Mouse (Mus musculus): ENCODE data around the gene Tspan18.

Gene Tspan18

GRCm38 (mm10) chr2:93177668-93178312 lies 156.5 kb downstream of the Tspan18 start:
- DNase-seq: no peak

GRCm38 (mm10) chr2:93176871-93177667 lies 157.2 kb downstream of the Tspan18 start:
- DNase-seq: no peak

DNA sequence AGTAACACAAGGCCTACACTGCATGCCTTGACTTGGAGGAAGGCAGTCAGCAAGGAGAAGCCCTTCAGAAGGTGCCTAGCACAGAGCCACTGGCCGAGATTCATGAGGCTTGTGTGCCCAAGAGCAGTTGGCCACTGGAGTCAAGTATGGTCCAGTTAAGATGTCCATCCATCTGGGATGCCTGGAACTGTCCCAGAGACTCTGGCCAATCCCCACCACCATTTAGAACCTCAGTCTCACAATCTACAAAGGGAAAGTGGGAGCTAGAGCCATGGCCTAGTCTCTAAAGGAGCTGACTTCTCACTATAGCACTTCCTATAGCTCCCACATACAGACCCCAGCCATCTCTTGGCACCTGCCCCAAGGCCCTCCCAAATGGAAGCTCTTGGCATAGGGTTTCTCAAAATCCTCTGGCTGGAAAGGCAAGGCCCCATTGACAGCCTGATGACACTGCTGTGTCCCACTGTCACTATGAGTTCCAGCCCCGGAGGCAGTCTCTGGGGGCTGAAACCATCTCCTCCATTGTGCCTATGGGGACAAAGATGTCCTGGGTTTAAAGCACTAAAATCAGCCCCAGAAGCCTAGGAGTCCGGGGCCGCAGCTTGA lies 158.0 kb downstream of the Tspan18 start:
- no peak for DNase-seq

DNA sequence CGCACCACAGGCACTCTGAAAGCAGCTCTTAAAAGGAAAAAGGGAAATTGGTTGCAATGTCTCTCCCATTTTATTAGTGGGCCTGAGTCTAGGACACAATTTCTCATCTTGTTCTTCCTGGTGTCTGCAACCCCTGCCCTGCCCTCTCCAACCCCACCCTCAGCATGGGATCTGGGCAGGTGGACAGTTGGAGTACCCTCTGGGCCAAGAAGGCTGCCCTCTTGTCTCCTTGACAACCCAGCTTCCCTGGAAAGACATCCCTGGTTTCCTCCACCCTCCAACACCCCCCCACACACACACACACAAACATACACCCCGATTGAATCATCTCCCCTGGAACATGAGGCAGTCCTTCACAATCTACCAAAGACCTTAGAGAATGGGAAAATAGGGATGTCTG lies 158.6 kb downstream of the Tspan18 start:
- no peak for DNase-seq

GRCm38 (mm10) chr2:93175278-93175677 lies 159.0 kb downstream of the Tspan18 start:
- DNase-seq: peak; percentile 44

DNA sequence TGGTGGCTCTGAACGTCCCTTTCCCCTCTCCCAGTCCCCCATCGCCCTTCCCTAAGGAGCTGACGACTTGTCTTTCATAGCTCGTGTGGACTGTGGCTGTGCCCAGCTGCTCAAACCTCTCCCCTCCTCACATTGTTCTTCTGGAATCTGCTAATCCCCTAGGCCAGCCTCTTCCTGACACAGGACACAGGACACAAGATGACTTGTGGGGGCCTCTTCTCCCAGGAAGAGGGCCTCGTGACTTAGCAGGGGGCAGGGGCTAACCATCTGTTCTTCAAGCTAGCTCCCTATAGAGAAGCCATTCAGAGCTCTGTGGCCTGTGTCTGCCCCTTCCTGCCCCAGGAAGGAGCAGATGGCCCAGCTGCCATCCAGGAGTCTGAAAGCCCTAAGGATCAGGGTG lies 160.1 kb downstream of the Tspan18 start:
- DNase-seq: no peak

- DNase-seq: no peak
These were observed 161.8 kb downstream of the Tspan18 start for GRCm38 (mm10) chr2:93172460-93172859.

GRCm38 (mm10) chr2:93171929-93172328 lies 162.4 kb downstream of the Tspan18 start:
- DNase-seq: no peak

DNA sequence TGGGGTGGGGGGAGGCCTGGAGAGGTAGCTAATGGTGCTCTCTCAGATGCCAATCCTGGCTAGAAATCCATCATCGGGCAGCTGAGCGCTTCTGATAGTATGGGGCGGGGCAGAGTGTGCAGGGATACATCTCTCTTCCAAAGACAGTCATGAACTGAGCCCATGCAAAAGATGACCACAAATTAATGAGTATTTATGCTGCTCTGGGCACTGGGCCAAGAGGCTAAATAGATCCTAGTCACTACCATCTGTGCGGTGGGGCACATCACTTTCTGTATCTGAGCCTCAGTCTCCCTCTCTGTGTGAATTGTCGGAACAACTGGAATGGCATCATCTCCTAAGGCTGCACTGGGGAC lies 163.5 kb downstream of the Tspan18 start:
- DNase-seq: no peak

DNA sequence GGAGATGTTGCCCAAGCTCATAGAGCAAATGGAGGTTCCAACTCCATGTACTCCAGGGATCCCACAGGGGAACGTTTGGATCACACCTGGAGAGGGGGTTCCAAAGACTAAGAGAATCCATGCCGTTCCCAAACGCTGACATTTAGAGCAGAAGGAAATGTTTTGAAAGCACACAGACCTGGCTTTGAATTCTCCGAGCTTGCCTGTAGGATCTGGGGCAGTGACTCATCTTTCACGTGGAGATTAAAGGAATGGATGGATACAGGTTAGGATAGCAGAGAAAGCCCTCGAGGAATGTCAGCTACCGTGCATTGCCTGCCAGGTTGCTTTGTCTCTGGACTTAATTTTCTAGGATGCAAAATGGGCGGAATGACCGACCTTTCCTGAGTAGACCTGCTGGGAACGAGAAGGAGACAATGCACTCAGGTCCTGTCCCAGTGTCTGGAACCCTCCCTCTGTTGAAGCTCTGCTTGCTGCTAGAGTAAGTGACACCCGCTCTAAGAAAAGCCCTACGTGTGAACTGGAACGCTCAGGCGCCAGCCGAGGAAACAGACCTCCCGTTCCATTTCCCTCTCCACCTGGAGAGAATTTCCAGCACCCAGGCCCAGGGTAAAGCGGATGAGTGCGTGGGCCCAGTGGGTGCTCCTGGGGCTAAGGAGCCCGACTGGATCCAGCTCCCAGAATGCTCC lies 164.0 kb downstream of the Tspan18 start:
- DNase-seq: no peak

DNA sequence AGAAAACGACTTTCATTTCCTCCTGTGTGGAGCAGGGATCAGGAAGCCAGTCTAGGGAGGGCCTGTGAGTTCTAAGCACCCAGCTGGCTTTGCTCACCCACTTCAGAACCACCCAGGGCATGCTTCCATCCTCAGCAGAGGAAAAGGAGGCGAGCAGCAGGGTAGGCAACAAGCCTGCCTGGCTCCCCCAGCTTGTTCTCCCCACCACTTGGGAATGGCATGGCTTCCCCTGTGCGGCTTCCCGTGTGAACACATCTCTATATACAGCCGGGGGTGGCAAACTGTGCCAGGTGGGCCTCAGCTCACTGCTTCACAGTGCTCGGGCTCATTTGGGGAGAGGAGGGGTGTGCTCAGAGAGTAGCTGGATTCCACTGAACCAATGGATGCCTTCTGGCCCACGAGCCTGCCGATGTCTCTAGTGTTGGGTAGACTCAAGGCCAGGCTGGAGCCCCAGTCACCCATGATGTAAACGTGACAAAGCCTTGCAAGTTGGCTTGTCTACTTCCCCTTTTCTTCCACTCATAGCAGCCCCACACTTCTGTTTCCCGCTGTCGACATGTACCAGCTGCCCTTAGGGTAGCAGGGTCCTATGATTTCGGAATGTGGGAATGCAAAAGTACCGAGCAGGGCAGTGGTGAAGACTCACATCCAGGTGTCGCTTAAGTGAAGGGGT lies 167.4 kb downstream of the Tspan18 start:
- DNase-seq: no peak

GRCm38 (mm10) chr2:93166295-93166694 lies 168.0 kb downstream of the Tspan18 start:
- DNase-seq: no peak

DNA sequence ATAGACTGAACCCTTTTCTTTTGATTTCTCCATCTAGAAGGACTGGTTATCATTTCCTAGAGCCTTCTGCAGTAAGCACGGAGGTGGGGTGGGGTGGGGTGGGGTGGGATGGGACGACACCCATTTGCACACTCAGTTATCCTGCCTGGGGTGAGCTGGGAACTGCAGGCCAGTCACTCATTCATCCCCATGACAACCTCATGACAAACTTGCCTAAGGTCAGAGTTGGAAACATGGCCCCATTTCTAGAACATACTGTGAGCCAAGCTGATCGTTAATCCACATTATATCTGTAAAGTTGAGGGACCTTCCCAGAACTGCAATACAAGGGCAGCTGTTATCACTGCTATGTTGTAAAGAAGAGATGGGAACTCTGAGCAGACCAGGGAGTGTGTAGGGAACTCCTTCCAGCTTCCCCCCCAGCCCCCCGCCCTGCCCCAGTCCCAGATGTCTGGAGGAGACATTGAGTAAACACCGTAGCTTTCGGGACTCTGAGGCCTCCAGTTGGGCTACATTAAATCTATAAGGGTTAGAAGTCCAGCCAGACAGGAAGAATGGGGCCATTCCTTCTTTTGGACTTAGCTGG lies 170.5 kb downstream of the Tspan18 start:
- no peak for DNase-seq

DNA sequence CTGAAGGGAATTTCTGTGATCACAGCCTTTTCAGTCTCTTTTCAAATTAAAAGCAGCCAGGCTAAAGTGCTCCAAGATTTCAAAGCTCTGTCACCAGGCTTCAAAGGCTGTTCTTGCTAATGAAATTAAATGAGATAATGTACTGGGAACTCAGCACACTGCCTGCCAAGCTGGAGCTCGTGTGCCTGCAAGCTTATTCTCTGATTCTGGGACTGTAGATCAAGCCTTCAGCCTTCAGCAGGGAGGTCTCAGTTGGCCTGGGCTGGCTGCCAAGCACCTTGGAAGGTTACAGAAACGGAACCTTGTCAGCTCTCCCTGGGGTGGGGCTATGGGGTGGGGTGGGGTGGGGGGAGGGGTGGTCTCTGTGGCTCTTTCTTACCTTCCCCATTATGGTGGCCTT lies 171.0 kb downstream of the Tspan18 start:
- DNase-seq: no peak

DNA sequence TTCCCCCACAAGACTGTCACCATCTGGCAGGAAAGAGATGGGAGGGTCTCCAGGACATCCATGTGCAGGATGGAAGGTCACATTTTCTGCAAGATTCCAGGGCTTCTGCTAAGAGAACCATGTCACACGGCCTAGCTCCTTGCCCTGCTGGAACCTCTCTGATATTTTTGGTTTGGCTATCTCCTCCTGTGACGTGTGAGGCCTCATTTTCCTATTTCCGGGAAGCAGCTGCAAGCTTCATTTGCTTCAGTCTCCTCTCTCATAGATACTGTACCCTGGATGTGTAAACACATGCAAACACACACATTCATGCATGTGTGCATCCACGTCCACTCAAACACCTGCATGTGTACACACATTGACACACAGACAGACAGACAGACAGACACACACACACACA lies 171.5 kb downstream of the Tspan18 start:
- no peak for DNase-seq

DNA sequence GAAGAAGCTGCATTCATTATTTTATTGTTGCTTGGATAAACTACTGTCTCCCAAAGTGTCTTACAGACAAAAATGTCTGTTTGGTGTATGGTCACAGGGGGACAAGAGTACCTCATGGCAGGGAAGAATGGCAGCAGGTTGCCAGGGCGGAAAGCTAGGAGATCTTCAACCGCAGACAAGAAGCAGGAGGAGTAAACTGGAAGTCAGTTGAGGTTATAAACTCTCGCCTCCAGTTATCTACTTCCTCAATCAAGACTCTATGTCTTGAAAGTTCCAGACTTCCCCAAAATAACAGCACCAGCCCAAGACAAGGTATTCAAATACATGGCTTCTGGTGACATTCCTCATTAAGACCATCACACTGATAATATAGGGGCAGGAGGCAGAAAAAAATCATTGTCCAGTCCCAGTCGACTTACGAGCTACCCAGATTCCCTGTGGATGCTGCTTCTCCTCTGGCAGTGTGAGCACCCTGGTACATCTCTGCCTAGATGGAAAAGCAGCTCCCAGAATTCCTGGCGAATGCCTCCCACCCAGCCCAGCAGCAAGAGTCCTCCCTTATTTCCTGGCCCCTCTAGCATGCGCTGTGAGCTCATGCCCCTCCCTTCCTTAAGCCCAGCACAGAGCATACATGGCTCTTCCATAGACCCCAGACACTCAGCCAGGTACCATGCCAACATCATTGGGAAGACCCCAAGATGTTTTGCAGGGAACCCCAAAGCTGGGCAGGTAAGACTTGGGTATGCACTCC lies 172.2 kb downstream of the Tspan18 start:
- no peak for DNase-seq

DNA sequence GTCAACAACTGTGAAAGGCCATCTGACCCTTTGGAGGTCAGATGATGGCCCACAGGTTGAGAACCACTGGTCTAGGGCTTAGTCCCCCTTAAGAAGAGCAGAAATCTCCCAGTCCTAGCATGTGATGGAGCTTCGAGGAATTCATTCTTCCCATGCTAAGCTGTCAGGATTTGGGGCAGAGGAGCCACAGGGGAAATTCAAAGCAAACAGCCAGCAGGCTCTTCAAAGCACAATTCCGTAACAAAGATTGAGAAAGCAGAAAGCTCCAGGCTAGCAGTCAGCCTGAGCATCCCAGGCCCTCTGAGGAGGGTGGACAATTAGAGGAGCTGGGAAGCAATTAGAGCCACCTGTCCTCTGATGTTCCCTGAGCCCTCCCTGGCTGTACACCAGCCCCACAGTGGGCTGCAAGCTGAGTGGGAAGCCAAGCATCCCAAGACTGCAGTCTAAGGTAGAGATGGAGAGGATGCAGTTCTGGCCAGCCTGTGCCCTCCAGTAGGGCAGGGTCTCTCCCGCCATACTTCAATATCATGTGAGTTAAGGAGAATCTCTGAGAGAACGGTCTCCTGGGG lies 173.8 kb downstream of the Tspan18 start:
- DNase-seq: no peak

DNA sequence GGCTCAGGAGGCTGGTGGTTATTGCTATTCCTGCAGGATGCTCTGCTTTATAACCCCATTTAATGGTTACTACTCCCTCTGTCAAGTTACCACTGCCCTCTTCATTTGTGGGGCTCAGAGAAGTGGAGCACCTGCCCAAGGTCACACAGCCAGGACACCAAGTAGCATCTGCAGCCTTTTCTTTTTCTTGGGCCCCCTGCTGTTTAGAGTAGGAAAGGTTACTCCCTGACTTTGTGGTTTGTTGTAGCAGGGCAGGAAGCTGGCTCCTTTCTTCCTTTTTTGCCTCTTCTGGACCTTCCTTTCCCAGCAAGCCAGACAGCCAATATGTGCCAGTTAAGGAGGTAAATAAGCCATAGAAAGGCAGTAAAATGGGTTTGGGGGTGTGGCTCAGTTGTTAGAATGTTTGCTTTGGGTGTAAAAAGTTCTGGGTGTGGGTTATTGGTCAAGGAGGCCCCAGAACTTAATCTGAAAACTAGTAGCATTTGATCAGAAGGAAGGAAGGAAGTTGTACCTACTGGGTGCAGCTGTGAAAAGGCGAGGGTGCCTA lies 179.7 kb downstream of the Tspan18 start:
- DNase-seq: no peak

- DNase-seq: no peak
These were observed 180.5 kb downstream of the Tspan18 start for GRCm38 (mm10) chr2:93153833-93154232.

- DNase-seq: no peak
These were observed 181.3 kb downstream of the Tspan18 start for GRCm38 (mm10) chr2:93152883-93153491.

GRCm38 (mm10) chr2:93152191-93152601 lies 182.1 kb downstream of the Tspan18 start:
- DNase-seq: no peak
